Mouse (Mus musculus): ENCODE measurements around the gene Efna5. TPM values are rescaled to one million over a fixed set of nuclear protein-coding genes. Genes with fewer than 3 reads are reported as not detected.

The Efna5 gene
- polyA plus RNA-seq, 1 experiment, result 32.7 TPM

DNA sequence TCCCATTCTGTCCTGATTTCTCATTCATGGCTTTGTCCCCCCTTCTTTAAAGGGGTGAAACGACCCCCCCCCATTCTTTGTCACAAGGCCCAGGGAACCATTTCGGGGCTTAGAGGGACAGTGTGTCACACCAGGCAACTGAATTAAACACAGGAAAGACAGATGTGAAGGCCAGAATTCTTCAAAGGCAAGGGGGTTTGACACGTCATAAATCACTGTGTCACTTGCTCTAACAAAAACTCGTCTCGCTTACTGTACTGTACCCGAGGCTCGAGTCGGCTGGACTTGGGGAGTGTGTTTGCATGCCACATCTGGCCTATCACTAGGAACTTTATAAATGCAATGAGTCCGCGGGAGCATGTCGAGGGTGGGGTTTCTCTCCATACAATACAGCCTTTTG lies 145.2 kb downstream of the Efna5 start:
- Histone ChIP-seq H3K9me3 (replicated peaks; ENCODE audit: control insufficient read depth, insufficient read depth, low read length, poor library complexity, severe bottlenecking) (no peaks in the 10 kb centered on the region), H3K27ac (ENCODE audit: insufficient read depth, low read length) (no peak overlapping the region), H3K36me3 (ENCODE audit: control insufficient read depth, insufficient read depth, low read length, poor library complexity, severe bottlenecking) (no peaks in the 10 kb centered on the region), H3K4me3 (ENCODE audit: low read depth, low read length) (no peak overlapping the region), H3K4me1 (ENCODE audit: control insufficient read depth, insufficient read depth, low read length) (no peaks in the 10 kb centered on the region), H3K9ac (ENCODE audit: low read depth, poor library complexity, severe bottlenecking) (no peak overlapping the region), H3K27me3 (ENCODE audit: control insufficient read depth, insufficient read depth, low read length, poor library complexity, severe bottlenecking) (no peaks in the 10 kb centered on the region; the same call in 1 of the 2 replicates)
- TF ChIP-seq CTCF (IDR thresholded peaks at IDR 0.05; ENCODE audit: low read depth, low read length), result no peak
- TF ChIP-seq POLR2A (IDR thresholded peaks at IDR 0.05; ENCODE audit: insufficient read depth, low read length), result no peak
- no peak for TF ChIP-seq EP300 (IDR thresholded peaks at IDR 0.05; ENCODE audit: insufficient read depth, low read depth, low read length)

DNA sequence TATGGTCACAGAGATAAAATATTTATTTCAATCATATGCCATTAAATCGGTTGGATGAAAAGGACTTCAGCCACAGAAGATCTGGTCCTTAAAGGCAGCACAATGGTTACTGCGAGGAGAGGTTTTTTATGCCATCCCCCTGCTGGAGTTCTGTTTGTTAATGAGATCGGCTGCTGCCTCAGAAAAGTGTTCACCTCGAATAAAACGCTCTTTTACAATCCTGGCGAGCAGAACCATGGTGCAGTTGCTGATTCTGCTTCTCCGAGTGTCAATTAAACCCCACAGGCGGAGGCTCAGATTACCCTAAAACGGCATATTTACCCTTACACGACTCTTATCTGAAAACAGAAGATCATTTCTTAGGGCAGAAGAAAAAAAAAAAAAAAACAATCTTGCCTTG lies 146.2 kb downstream of the Efna5 start:
- no peak overlapping the region for H3K27ac ChIP-seq (ENCODE audit: insufficient read depth, low read length)
- no peaks in the 10 kb centered on the region for H3K36me3 ChIP-seq (ENCODE audit: control insufficient read depth, insufficient read depth, low read length, poor library complexity, severe bottlenecking)
- no peak overlapping the region for H3K4me3 ChIP-seq (ENCODE audit: low read depth, low read length)
- H3K9me3 ChIP-seq (replicated peaks; ENCODE audit: control insufficient read depth, insufficient read depth, low read length, poor library complexity, severe bottlenecking), result no peaks in the 10 kb centered on the region
- H3K9ac ChIP-seq (ENCODE audit: low read depth, poor library complexity, severe bottlenecking), result no peak overlapping the region
- no peak for TF ChIP-seq POLR2A (IDR thresholded peaks at IDR 0.05; ENCODE audit: insufficient read depth, low read length)
- TF ChIP-seq EP300 (IDR thresholded peaks at IDR 0.05; ENCODE audit: insufficient read depth, low read depth, low read length), result no peak
- no peak for TF ChIP-seq CTCF (IDR thresholded peaks at IDR 0.05; ENCODE audit: low read depth, low read length)
- no peaks in the 10 kb centered on the region; the same call in 1 of the 2 replicates for H3K27me3 ChIP-seq (ENCODE audit: control insufficient read depth, insufficient read depth, low read length, poor library complexity, severe bottlenecking)
- H3K4me1 ChIP-seq (ENCODE audit: control insufficient read depth, insufficient read depth, low read length), result no peaks in the 10 kb centered on the region

DNA sequence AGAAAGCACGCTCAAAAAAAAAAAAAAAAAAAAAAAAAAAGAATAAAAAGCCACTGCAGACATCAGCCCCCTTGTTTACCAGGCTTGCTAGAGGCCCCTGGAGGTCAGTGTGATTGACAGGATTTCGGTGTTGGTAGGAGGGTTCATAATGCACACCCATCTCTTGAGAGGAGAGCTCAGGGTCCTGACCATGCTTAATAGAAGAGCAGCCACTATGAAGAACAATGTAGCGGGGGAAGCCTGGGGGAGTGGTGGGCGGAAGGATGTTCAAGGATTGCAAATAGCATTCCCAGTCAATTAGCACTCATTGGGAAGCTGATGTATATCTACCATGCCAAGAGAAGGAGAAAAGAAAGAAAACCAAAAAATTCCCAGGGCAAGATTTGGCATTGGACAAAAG lies 147.1 kb downstream of the Efna5 start:
- Histone ChIP-seq H3K4me3 (ENCODE audit: low read depth, low read length) (no peak overlapping the region), H3K4me1 (ENCODE audit: control insufficient read depth, insufficient read depth, low read length) (no peaks in the 10 kb centered on the region), H3K27ac (ENCODE audit: insufficient read depth, low read length) (no peak overlapping the region), H3K27me3 (ENCODE audit: control insufficient read depth, insufficient read depth, low read length, poor library complexity, severe bottlenecking) (no peaks in the 10 kb centered on the region; the same call in 1 of the 2 replicates), H3K36me3 (ENCODE audit: control insufficient read depth, insufficient read depth, low read length, poor library complexity, severe bottlenecking) (no peaks in the 10 kb centered on the region), H3K9ac (ENCODE audit: low read depth, poor library complexity, severe bottlenecking) (no peak overlapping the region), H3K9me3 (replicated peaks; ENCODE audit: control insufficient read depth, insufficient read depth, low read length, poor library complexity, severe bottlenecking) (no peaks in the 10 kb centered on the region)
- TF ChIP-seq POLR2A (IDR thresholded peaks at IDR 0.05; ENCODE audit: insufficient read depth, low read length) (no peak), EP300 (IDR thresholded peaks at IDR 0.05; ENCODE audit: insufficient read depth, low read depth, low read length) (no peak), CTCF (IDR thresholded peaks at IDR 0.05; ENCODE audit: low read depth, low read length) (no peak)

DNA sequence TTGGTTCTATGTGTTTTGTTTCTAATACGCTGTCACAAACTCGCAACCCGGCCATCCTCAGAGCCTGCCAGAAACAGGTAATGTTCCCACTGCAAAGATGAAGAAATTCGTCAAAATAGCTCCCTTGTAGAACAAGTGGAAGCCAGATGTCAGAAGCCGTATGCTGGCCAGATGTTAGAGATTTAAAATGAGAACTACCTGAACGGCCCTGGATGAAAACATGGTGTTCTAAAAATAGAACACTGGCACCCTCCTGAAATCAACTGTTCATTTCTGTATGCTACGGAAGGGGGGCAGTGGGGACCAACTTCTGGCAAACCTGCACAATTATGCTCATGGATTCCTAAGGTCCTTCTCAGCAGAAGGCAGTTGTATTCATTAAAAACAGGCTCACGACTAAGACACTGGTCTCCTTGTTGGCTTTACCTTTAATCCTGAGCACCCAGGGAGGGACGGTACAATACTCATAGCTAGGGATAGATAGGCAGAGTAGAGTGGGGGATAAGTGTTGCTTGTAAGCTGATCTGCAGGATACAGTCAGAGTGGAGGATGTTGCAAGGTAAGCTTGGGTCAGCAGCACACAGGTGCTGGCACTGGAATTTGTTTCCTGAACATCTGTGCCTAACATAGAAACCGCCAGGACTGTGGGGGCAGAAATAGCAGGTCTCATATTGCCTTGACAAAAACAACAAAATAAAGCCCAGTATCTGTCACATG lies 151.2 kb downstream of the Efna5 start:
- Histone ChIP-seq H3K9ac (ENCODE audit: low read depth, poor library complexity, severe bottlenecking) (no peak overlapping the region), H3K36me3 (ENCODE audit: control insufficient read depth, insufficient read depth, low read length, poor library complexity, severe bottlenecking) (no peaks in the 10 kb centered on the region), H3K9me3 (replicated peaks; ENCODE audit: control insufficient read depth, insufficient read depth, low read length, poor library complexity, severe bottlenecking) (no peaks in the 10 kb centered on the region), H3K27ac (ENCODE audit: insufficient read depth, low read length) (no peak overlapping the region), H3K4me1 (ENCODE audit: control insufficient read depth, insufficient read depth, low read length) (no peaks in the 10 kb centered on the region), H3K27me3 (ENCODE audit: control insufficient read depth, insufficient read depth, low read length, poor library complexity, severe bottlenecking) (no peaks in the 10 kb centered on the region; the same call in 1 of the 2 replicates), H3K4me3 (ENCODE audit: low read depth, low read length) (no peak overlapping the region)
- TF ChIP-seq POLR2A (IDR thresholded peaks at IDR 0.05; ENCODE audit: insufficient read depth, low read length) (no peak), CTCF (IDR thresholded peaks at IDR 0.05; ENCODE audit: low read depth, low read length) (no peak), EP300 (IDR thresholded peaks at IDR 0.05; ENCODE audit: insufficient read depth, low read depth, low read length) (no peak)

DNA sequence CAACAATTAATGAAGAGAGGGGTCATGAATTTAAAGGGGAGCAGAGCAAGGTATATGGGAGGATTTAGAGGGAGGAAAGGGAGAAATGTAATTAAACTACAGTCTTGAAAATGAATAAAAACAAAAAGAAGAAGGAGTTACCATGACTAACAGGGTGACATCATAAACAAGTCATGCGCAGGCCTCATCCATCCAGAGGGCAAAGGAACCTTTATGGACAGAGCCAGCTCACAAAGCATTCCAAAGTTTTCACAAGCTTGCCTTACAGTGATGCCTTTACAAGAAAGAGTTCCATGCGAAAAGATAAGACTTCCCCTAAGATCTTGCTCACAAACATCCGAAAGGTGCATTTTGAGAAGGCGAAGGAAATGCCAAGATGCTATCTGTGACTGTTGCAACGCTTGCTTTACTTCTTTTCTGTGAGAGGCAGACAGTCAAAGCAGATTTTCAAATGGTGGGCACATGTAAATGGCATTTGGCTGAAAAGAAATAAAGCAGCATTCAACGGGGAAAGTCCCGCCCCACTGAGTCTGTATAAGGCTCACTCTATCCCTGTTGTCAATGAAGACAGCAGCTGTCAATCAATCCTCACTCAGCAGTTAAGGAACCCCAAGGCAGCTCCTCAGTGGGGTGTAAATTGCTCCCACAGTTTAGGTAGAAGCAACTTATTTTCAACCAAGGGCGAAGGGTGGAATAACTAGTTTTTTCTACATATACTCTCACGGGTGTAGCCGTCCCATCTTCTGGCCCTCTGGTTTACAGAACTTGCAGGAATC lies 152.8 kb downstream of the Efna5 start:
- Histone ChIP-seq H3K4me3 (ENCODE audit: low read depth, low read length) (no peak overlapping the region), H3K27me3 (ENCODE audit: control insufficient read depth, insufficient read depth, low read length, poor library complexity, severe bottlenecking) (no peaks in the 10 kb centered on the region; the same call in 1 of the 2 replicates), H3K36me3 (ENCODE audit: control insufficient read depth, insufficient read depth, low read length, poor library complexity, severe bottlenecking) (no peaks in the 10 kb centered on the region), H3K9ac (ENCODE audit: low read depth, poor library complexity, severe bottlenecking) (no peak overlapping the region), H3K4me1 (ENCODE audit: control insufficient read depth, insufficient read depth, low read length) (no peaks in the 10 kb centered on the region), H3K9me3 (replicated peaks; ENCODE audit: control insufficient read depth, insufficient read depth, low read length, poor library complexity, severe bottlenecking) (no peaks in the 10 kb centered on the region), H3K27ac (ENCODE audit: insufficient read depth, low read length) (no peak overlapping the region)
- no peak for TF ChIP-seq EP300 (IDR thresholded peaks at IDR 0.05; ENCODE audit: insufficient read depth, low read depth, low read length)
- TF ChIP-seq CTCF (IDR thresholded peaks at IDR 0.05; ENCODE audit: low read depth, low read length), result no peak
- TF ChIP-seq POLR2A (IDR thresholded peaks at IDR 0.05; ENCODE audit: insufficient read depth, low read length), result no peak

DNA sequence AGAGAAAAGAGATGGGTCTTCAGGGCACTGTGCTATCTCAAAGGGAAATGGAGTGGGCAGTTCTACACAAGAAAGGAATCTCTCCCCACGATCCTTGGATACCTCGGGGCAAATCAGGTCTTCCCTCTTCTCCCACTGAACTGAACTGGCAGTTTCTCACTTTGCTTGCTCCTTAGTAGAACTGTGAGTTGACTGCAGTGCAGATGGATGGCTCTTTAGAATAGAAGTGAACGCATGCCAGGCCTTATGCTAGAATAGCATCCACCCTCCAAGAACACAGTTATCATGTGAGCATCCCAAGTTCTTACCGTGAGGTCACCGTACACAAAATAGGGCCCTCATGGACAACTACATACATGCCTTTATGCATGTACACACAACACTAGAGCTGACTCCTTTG lies 155.0 kb downstream of the Efna5 start:
- no peaks in the 10 kb centered on the region for H3K4me1 ChIP-seq (ENCODE audit: control insufficient read depth, insufficient read depth, low read length)
- H3K27me3 ChIP-seq (ENCODE audit: control insufficient read depth, insufficient read depth, low read length, poor library complexity, severe bottlenecking), result no peaks in the 10 kb centered on the region
- no peak overlapping the region for H3K27ac ChIP-seq (ENCODE audit: insufficient read depth, low read length)
- no peak for TF ChIP-seq CTCF (IDR thresholded peaks at IDR 0.05; ENCODE audit: low read depth, low read length)
- H3K9me3 ChIP-seq (replicated peaks; ENCODE audit: control insufficient read depth, insufficient read depth, low read length, poor library complexity, severe bottlenecking), result no peaks in the 10 kb centered on the region
- no peaks in the 10 kb centered on the region for H3K36me3 ChIP-seq (ENCODE audit: control insufficient read depth, insufficient read depth, low read length, poor library complexity, severe bottlenecking)
- H3K4me3 ChIP-seq (ENCODE audit: low read depth, low read length), result no peak overlapping the region
- H3K9ac ChIP-seq (ENCODE audit: low read depth, poor library complexity, severe bottlenecking), result no peak overlapping the region
